ENCODE assay signal across 20 mouse cellular contexts in the genomic region with DNA sequence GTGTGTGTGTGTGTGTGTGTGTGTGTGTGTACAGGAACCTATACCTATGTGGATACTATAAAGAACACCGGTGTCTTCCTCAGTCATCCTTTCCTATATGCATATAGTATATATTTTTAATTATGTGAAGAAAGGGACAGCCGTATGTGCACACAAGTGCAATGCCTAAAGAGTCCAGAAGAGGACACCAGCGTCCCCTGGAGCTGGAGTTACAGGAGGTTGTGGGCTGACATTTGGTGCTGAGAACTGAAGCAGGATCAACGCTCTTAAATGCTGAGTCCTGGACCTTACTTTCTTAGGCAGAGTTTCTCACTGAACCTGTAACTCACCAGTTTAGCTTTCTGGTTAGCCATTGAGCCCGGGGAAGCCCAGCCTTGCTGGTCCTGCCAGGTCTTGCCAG.
A peak's percentile ranks its signal among the peaks of the same experiment; 100 is the strongest.
DNase-seq lines count a peak whose midpoint lies in the region; ATAC-seq and TF ChIP-seq lines count a peak whose summit lies in the region.
"Had no signal": no experiment of that assay in that cellular context is flagged by ENCODE, and none has a peak within 500 bp of the region (broad histone marks: within the 10 kb centered on the region; RNA-seq: fewer than 3 reads in every experiment).

No protein-coding gene starts in this region.

- H3K4me3 ChIP-seq in cerebellum, adult 2 months (replicated peaks; ENCODE audit: insufficient read depth, low read depth, low read length) = no peak overlapping the region
- no peak overlapping the region for H3K4me3 ChIP-seq in intestine, embryonic 14.5 days (ENCODE audit: low read depth, low read length)
- no peak overlapping the region for H3K4me3 ChIP-seq in intestine, embryonic 16.5 days (ENCODE audit: low read length)
- H3K4me3 ChIP-seq in liver, embryonic 14.5 days (ENCODE audit: insufficient read depth in 1 of 2, low read depth in 2 of 2, low read length in 2 of 2) = no peak overlapping the region
- H3K4me3 ChIP-seq: forebrain, embryonic 13.5 days; heart, embryonic 15.5 days; hindbrain, embryonic 15.5 days; limb, embryonic 13.5 days; midbrain, embryonic 10.5 days; neural tube, embryonic 15.5 days had no signal

- no peak for TF ChIP-seq EP300 in liver, embryonic 14.5 days (IDR thresholded peaks at IDR 0.05; ENCODE audit: low read depth)

- ATAC-seq in intestine, embryonic 14.5 days (replicated peaks; ENCODE audit: low FRiP score, low TSS enrichment, low read depth) = no peak
- ATAC-seq in intestine, embryonic 16.5 days = no peak
- no peak for ATAC-seq in liver, embryonic 14.5 days (ENCODE audit: insufficient read depth)
- ATAC-seq: forebrain, embryonic 13.5 days had no signal

- H3K9me3 ChIP-seq in intestine, embryonic 14.5 days (ENCODE audit: control insufficient read depth, low read length) = 0 out of 2 replicates have a peak, but pooled peaks cover 3% of the 10 kb centered on the region
- H3K9me3 ChIP-seq in intestine, embryonic 16.5 days (ENCODE audit: control insufficient read depth, low read length) = no peaks in the 10 kb centered on the region
- no peaks in the 10 kb centered on the region for H3K9me3 ChIP-seq in liver, embryonic 14.5 days (ENCODE audit: control insufficient read depth, low read length)
- H3K9me3 ChIP-seq: forebrain, embryonic 13.5 days; heart, embryonic 15.5 days; hindbrain, embryonic 15.5 days had no signal

- 95% methylated on average over 5 of the region's 5 CpGs for WGBS in cerebellum, adult 2 months
- WGBS in intestine, embryonic 14.5 days = 92% methylated on average over 5 of the region's 5 CpGs
- WGBS in intestine, embryonic 16.5 days = 97% methylated on average over 5 of the region's 5 CpGs
- WGBS in liver, embryonic 14.5 days (ENCODE audit: insufficient replicate concordance) = 74% methylated on average over 5 of the region's 5 CpGs

- H3K4me1 ChIP-seq in cerebellum, adult 2 months (ENCODE audit: control insufficient read depth, insufficient read depth, low read length) = peaks cover 28% of the 10 kb centered on the region
- peaks cover 17% of the 10 kb centered on the region for H3K4me1 ChIP-seq in intestine, embryonic 14.5 days (replicated peaks; ENCODE audit: control insufficient read depth, insufficient read depth, low read length)
- peaks cover 4% of the 10 kb centered on the region; the same call in 1 of the 2 replicates for H3K4me1 ChIP-seq in intestine, embryonic 16.5 days (ENCODE audit: control insufficient read depth, insufficient read depth, low read length)
- H3K4me1 ChIP-seq in liver, embryonic 14.5 days (replicated peaks; ENCODE audit: control insufficient read depth in 2 of 2, insufficient read depth in 2 of 2, low read length in 1 of 2) = peaks cover 0 to 2% of the 10 kb centered on the region in 2 experiments; a peak in 1 of 4 replicates

- H3K9ac ChIP-seq in intestine, embryonic 14.5 days (ENCODE audit: low read length) = no peak overlapping the region
- H3K9ac ChIP-seq in intestine, embryonic 16.5 days (ENCODE audit: low read depth, low read length) = no peak overlapping the region
- no peak overlapping the region for H3K9ac ChIP-seq in liver, embryonic 14.5 days (replicated peaks)
- H3K9ac ChIP-seq: forebrain, embryonic 13.5 days; heart, embryonic 15.5 days; hindbrain, embryonic 15.5 days; limb, embryonic 13.5 days; neural tube, embryonic 15.5 days had no signal

- DNase-seq in cerebellum, adult 2 months = no peak
- no peak for DNase-seq in cerebellum, adult 9-11 months
- no peak for DNase-seq in intestine, embryonic 14.5 days (ENCODE audit: low spot score)
- no peak for DNase-seq in liver, embryonic 14.5 days (ENCODE audit: low read depth in 3 of 3, low spot score in 3 of 3)
- no peak for DNase-seq in liver
- DNase-seq in R1 (ENCODE audit: low read depth, low spot score) = peak; percentile 35
- DNase-seq in layer of hippocampus, adult 8-10 months (ENCODE audit: low spot score in 2 of 2) = no peak
- DNase-seq: adrenal gland, adult 8-10 months; embryo, embryonic 11 days; right cerebral cortex, adult 18-20 months; right cerebral cortex, postnatal 4 days had no signal

- no peaks in the 10 kb centered on the region for H3K27me3 ChIP-seq in cerebellum, adult 2 months (ENCODE audit: control insufficient read depth, insufficient read depth, low read length)
- no peaks in the 10 kb centered on the region for H3K27me3 ChIP-seq in intestine, embryonic 14.5 days (replicated peaks; ENCODE audit: control insufficient read depth, insufficient read depth, low read length)
- no peaks in the 10 kb centered on the region for H3K27me3 ChIP-seq in intestine, embryonic 16.5 days (replicated peaks; ENCODE audit: control insufficient read depth, insufficient read depth, low read length)
- H3K27me3 ChIP-seq in liver, embryonic 14.5 days (ENCODE audit: control insufficient read depth, insufficient read depth, low read length) = no peaks in the 10 kb centered on the region
- H3K27me3 ChIP-seq: forebrain, embryonic 13.5 days; heart, embryonic 15.5 days; hindbrain, embryonic 15.5 days; limb, embryonic 13.5 days; neural tube, embryonic 15.5 days; Patski had no signal

- H3K36me3 ChIP-seq in intestine, embryonic 14.5 days (ENCODE audit: control insufficient read depth, insufficient read depth, low read length) = no peaks in the 10 kb centered on the region
- H3K36me3 ChIP-seq in intestine, embryonic 16.5 days (ENCODE audit: control insufficient read depth, insufficient read depth, low read length) = no peaks in the 10 kb centered on the region; the same call in 1 of the 2 replicates
- H3K36me3 ChIP-seq in liver, embryonic 14.5 days (replicated peaks; ENCODE audit: control insufficient read depth, insufficient read depth, low read depth) = no peaks in the 10 kb centered on the region
- H3K36me3 ChIP-seq: heart, embryonic 15.5 days; hindbrain, embryonic 15.5 days; limb, embryonic 13.5 days; midbrain, embryonic 10.5 days; neural tube, embryonic 15.5 days had no signal

- TF ChIP-seq CTCF in cerebellum, adult 2 months (IDR thresholded peaks at IDR 0.05; ENCODE audit: borderline replicate concordance, insufficient read depth, low read depth, low read length) = peak; percentile 11; the same call in 1 of the 2 replicates
- TF ChIP-seq CTCF in liver, embryonic 14.5 days (IDR thresholded peaks at IDR 0.05; ENCODE audit: low read depth) = peak; percentile 8; the same call in 1 of the 2 replicates

- no peak overlapping the region for H3K27ac ChIP-seq in cerebellum, adult 2 months (ENCODE audit: insufficient read depth, low read length)
- 0 out of 2 replicates have a peak overlapping the region, but pooled peaks have one; percentile 94 for H3K27ac ChIP-seq in intestine, embryonic 14.5 days (ENCODE audit: low read depth)
- no peak overlapping the region for H3K27ac ChIP-seq in intestine, embryonic 16.5 days (ENCODE audit: low read length)
- no peak overlapping the region for H3K27ac ChIP-seq in liver, embryonic 14.5 days
- H3K27ac ChIP-seq: forebrain, embryonic 13.5 days; hindbrain, embryonic 15.5 days; macrophage; midbrain, embryonic 10.5 days; neural tube, embryonic 15.5 days had no signal

- no peak for TF ChIP-seq POLR2A in cerebellum, adult 2 months (IDR thresholded peaks at IDR 0.05; ENCODE audit: borderline replicate concordance, insufficient read depth, low read length)

- H3K4me2 ChIP-seq in intestine, embryonic 14.5 days (ENCODE audit: low read length) = no peak overlapping the region
- H3K4me2 ChIP-seq in intestine, embryonic 16.5 days (ENCODE audit: low read depth, low read length) = no peak overlapping the region
- no peak overlapping the region for H3K4me2 ChIP-seq in liver, embryonic 14.5 days (ENCODE audit: low read depth)
- H3K4me2 ChIP-seq: forebrain, embryonic 13.5 days; heart, embryonic 15.5 days; hindbrain, embryonic 15.5 days; limb, embryonic 13.5 days; neural tube, embryonic 15.5 days had no signal
